Mouse (Mus musculus) midbrain, postnatal 0 days (tissue): Measurements from ENCODE around the gene Slc6a2. TPM values are rescaled to one million over a fixed set of nuclear protein-coding genes. Genes with fewer than 3 reads are reported as not detected.

Experiments used
- ATAC-seq: fragments of 200-750 bp; cut with Nextera tagmentation; 2 replicates; pipeline ENCODE4 v1.8.0; 2017; ENCODE audit warnings: moderate number of reproducible peaks, mild to moderate bottlenecking, moderate TSS enrichment, moderate library complexity; ENCODE audit not compliant: low FRiP score
- DNase-seq: peaks from one replicate; pipeline ENCODE4 v3.0.0-alpha.2; 2015; ENCODE audit warnings: low spot score
- H3K27ac ChIP-seq: fragments of 300-500 bp; sonication (generic); 2 replicates; pipeline ENCODE4 v1.5.1; 2014; ENCODE audit warnings: low read depth, mild to moderate bottlenecking, low read length, mixed read lengths
- H3K27me3 ChIP-seq: fragments of 300-500 bp; sonication (generic); 2 replicates; pipeline ENCODE4 v1.6.1; 2014; ENCODE audit warnings: low read length, control low read depth, mixed read lengths; ENCODE audit not compliant: insufficient read depth
- H3K36me3 ChIP-seq: fragments of 300-500 bp; sonication (generic); 2 replicates; pipeline ENCODE4 v1.6.1; 2014; ENCODE audit warnings: low read length, control low read depth, mixed read lengths; ENCODE audit not compliant: insufficient read depth
- H3K4me1 ChIP-seq: fragments of 300-500 bp; sonication (generic); 2 replicates; pipeline ENCODE4 v1.6.1; 2014; ENCODE audit warnings: mild to moderate bottlenecking, control low read depth, antibody characterized with exemption, low read length, mixed read lengths; ENCODE audit not compliant: insufficient read depth
- H3K4me2 ChIP-seq: fragments of 300-500 bp; sonication (generic); 2 replicates; pipeline ENCODE4 v1.6.1; 2014; ENCODE audit warnings: low read depth, mild to moderate bottlenecking, low read length, mixed read lengths; ENCODE audit not compliant: poor library complexity, severe bottlenecking
- H3K4me3 ChIP-seq: fragments of 300-500 bp; sonication (generic); 2 replicates; pipeline ENCODE4 v1.5.1; 2014; ENCODE audit warnings: low read depth, mild to moderate bottlenecking, low read length, moderate library complexity
- H3K9ac ChIP-seq: fragments of 300-500 bp; sonication (generic); replicated peaks from 2 replicates; pipeline ENCODE4 v1.6.1; 2014; ENCODE audit warnings: mild to moderate bottlenecking, low read length, moderate library complexity, mixed read lengths; ENCODE audit not compliant: poor library complexity, severe bottlenecking
- H3K9me3 ChIP-seq: fragments of 300-500 bp; sonication (generic); 2 replicates; pipeline ENCODE4 v1.6.1; 2016; ENCODE audit warnings: low read length, control low read depth
- CTCF ChIP-seq: IDR thresholded peaks from 2 replicates; pipeline ENCODE4 v1.5.1; 2016; ENCODE audit warnings: antibody characterized with exemption, mild to moderate bottlenecking
- WGBS: fragments of 180-500 bp; shearing (Covaris S2); extraction: QIAGEN DNeasy Blood & Tissue Kit; methylation state at CpG from one replicate; pipeline ENCODE4 v1.1.7; 2014; 5-methylcytosine and 5-hydroxymethylcytosine counted together
- polyA plus RNA-seq: library from polyadenylated mRNA; unstranded; fragments of >200 nt; fragmentation: Nextera tagmentation; extraction: Ambion mirVana; gene quantifications from 2 replicates; pipeline ENCODE4 v1.2.1, GENCODE M21; 2015
- total RNA-seq: library from RNA; depleted of rRNA; stranded (reverse); fragments of >200 nt; gene quantifications from 2 replicates; pipeline ENCODE4 v1.2.3, GENCODE M21; 2014

Gene Slc6a2
- total and polyA plus RNA-seq, 2 experiments from 2014 or later: 0.14 to 7.6 TPM

- H3K4me1 ChIP-seq: peaks cover 5% of the 10 kb centered on the region; the same call in 1 of the 2 replicates
- DNase-seq (no peak), ATAC-seq (no peak)
- no peak overlapping the region for H3K4me2 ChIP-seq
- peaks cover 27% of the 10 kb centered on the region for H3K27me3 ChIP-seq
- no peak overlapping the region for H3K27ac ChIP-seq
- no peaks in the 10 kb centered on the region for H3K9me3 ChIP-seq
- no peak overlapping the region for H3K9ac ChIP-seq
- no peaks in the 10 kb centered on the region for H3K36me3 ChIP-seq
- 70% methylated on average over 2 of the region's 2 CpGs for WGBS
- H3K4me3 ChIP-seq: no peak overlapping the region
- no peak for TF ChIP-seq CTCF
Observed at GRCm38 (mm10) chr8:92964556-92964955, 4.7 kb downstream of the Slc6a2 start.

DNA sequence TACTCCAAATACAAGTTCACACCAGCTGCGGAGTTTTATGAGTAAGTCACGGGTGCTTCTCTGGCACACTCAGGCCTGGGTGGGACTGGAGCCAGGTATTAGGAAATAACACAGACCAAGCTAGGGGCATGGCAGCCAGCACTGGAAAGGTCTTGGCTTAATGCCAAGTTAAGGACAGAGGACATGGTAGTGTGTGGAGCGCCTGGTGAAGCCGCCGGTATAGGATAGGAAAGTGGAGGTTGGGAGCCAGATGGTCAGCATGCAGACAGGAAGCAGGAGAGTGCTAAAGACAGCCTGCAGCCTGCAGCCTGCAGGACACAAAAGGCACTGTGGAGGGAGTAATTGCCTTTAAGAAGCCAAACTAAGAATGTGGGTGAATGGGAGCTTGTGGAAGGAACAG, 13.1 kb downstream of the Slc6a2 start:
- ATAC-seq: 0 out of 2 replicates have a peak, but pooled peaks have one; percentile 23
- WGBS: 53% methylated on average over 5 of the region's 5 CpGs

GRCm38 (mm10) chr8:92976656-92977055, 16.8 kb downstream of the Slc6a2 start:
- DNase-seq: no peak
- no peak overlapping the region for H3K27ac ChIP-seq
- 89% methylated on average over 5 of the region's 5 CpGs for WGBS
- H3K36me3 ChIP-seq: no peaks in the 10 kb centered on the region
- H3K9me3 ChIP-seq: no peaks in the 10 kb centered on the region
- TF ChIP-seq CTCF: no peak
- no peak for ATAC-seq
- no peak overlapping the region for H3K9ac ChIP-seq
- no peaks in the 10 kb centered on the region for H3K27me3 ChIP-seq
- no peak overlapping the region for H3K4me3 ChIP-seq
- H3K4me1 ChIP-seq: no peaks in the 10 kb centered on the region
- no peak overlapping the region for H3K4me2 ChIP-seq

More for the DNA sequence above, 13.1 kb downstream of the Slc6a2 start:
- no peak for TF ChIP-seq CTCF
- DNase-seq: peak; percentile 66
- H3K4me1 ChIP-seq: no peaks in the 10 kb centered on the region
- no peak overlapping the region for H3K4me3 ChIP-seq
- H3K9ac ChIP-seq: no peak overlapping the region
- no peaks in the 10 kb centered on the region for H3K9me3 ChIP-seq
- H3K27ac ChIP-seq: no peak overlapping the region
- H3K4me2 ChIP-seq: no peak overlapping the region
- H3K27me3 ChIP-seq: no peaks in the 10 kb centered on the region
- no peaks in the 10 kb centered on the region for H3K36me3 ChIP-seq

DNA sequence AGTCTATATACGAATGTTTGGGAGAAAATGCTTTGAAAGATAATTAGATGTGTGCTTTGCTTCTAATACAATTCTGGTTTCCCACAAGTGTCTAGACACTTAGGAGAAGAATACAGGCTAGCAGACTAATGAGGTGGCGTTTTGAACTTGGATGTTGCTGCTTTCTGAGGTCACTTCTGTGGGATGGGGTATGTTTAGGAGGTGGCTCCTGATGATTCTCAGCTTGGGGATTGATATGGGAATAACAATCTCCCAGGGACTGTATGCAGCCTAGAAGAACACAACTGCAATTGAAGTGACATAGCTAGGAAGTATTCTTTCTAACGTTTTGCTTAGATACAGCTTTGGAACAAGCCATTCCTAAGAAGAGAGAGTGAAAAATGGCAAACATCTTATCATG, 22.6 kb downstream of the Slc6a2 start:
- no peak for TF ChIP-seq CTCF
- DNase-seq (no peak), ATAC-seq (no peak)
- H3K27me3 ChIP-seq: no peaks in the 10 kb centered on the region
- H3K4me2 ChIP-seq: no peak overlapping the region
- no peaks in the 10 kb centered on the region for H3K9me3 ChIP-seq
- no peak overlapping the region for H3K27ac ChIP-seq
- H3K9ac ChIP-seq: no peak overlapping the region
- WGBS: 85% methylated on average over 3 of the region's 3 CpGs
- no peaks in the 10 kb centered on the region for H3K36me3 ChIP-seq
- no peak overlapping the region for H3K4me3 ChIP-seq
- no peaks in the 10 kb centered on the region for H3K4me1 ChIP-seq

GRCm38 (mm10) chr8:92984376-92984775, 24.5 kb downstream of the Slc6a2 start:
- no peaks in the 10 kb centered on the region for H3K36me3 ChIP-seq

GRCm38 (mm10) chr8:92996840-92997239, 37.0 kb downstream of the Slc6a2 start:
- H3K27me3 ChIP-seq: no peaks in the 10 kb centered on the region
- no peaks in the 10 kb centered on the region for H3K36me3 ChIP-seq
- no peak overlapping the region for H3K4me2 ChIP-seq
- 30% methylated on average over 5 of the region's 5 CpGs for WGBS
- no peak overlapping the region for H3K9ac ChIP-seq
- TF ChIP-seq CTCF: peak; percentile 76
- H3K4me3 ChIP-seq: no peak overlapping the region
- ATAC-seq (no peak), DNase-seq (peak; percentile 33)
- H3K4me1 ChIP-seq: no peaks in the 10 kb centered on the region
- no peaks in the 10 kb centered on the region for H3K9me3 ChIP-seq
- no peak overlapping the region for H3K27ac ChIP-seq

More at GRCm38 (mm10) chr8:92984376-92984775, 24.5 kb downstream of the Slc6a2 start:
- Histone ChIP-seq H3K27me3 (no peaks in the 10 kb centered on the region), H3K4me2 (no peak overlapping the region), H3K9me3 (no peaks in the 10 kb centered on the region), H3K27ac (no peak overlapping the region), H3K4me3 (no peak overlapping the region), H3K9ac (no peak overlapping the region), H3K4me1 (no peaks in the 10 kb centered on the region)
- DNase-seq: no peak
- TF ChIP-seq CTCF: no peak
- 67% methylated on average over 2 of the region's 2 CpGs for WGBS
- no peak for ATAC-seq
